ENCODE assay signal across 9 mouse cellular contexts in genomic region chr12:80653951-80654658, GRCm38 (mm10). TPM values are rescaled to one million over a fixed set of nuclear protein-coding genes. Genes with fewer than 3 reads are reported as not detected.
DNase-seq lines count a peak whose midpoint lies in the region; ATAC-seq lines count a peak whose summit lies in the region.
"Had no signal": no experiment of that assay in that cellular context is flagged by ENCODE, and none has a peak within 500 bp of the region (broad histone marks: within the 10 kb centered on the region; RNA-seq: fewer than 3 reads in every experiment).

No protein-coding gene starts in this region.

- H3K9me3 ChIP-seq in heart, embryonic 10.5 days, result no peaks in the 10 kb centered on the region
- no peaks in the 10 kb centered on the region for H3K9me3 ChIP-seq in forebrain, embryonic 12.5 days
- H3K9me3 ChIP-seq: midbrain, embryonic 12.5 days had no signal

- intact Hi-C loops in left cerebral cortex, postnatal 10 days (cut with DNase I), result no loop called here

- DNase-seq in heart, adult 11 months, result peak; percentile 96
- no peak for DNase-seq in heart, embryonic 10.5 days (ENCODE audit: low spot score)
- peak; percentile 46 for DNase-seq in cerebellum, adult 11-12 months
- peak; percentile 63 for DNase-seq in heart, postnatal 4 days
- peak; percentile 65 to 84 for DNase-seq in lung, postnatal 4 days
- no peak for DNase-seq in thymus, adult 18-20 months
- DNase-seq in left cerebral cortex, postnatal 10 days (ENCODE audit: extremely low spot score in 1 of 2, low spot score in 2 of 2), result no peak

- no peak overlapping the region for H3K4me2 ChIP-seq in forebrain, embryonic 12.5 days
- H3K4me2 ChIP-seq: midbrain, embryonic 12.5 days had no signal

- no peaks in the 10 kb centered on the region for H3K27me3 ChIP-seq in heart, embryonic 10.5 days (ENCODE audit: insufficient read depth, poor library complexity, severe bottlenecking)
- no peaks in the 10 kb centered on the region for H3K27me3 ChIP-seq in forebrain, embryonic 12.5 days
- H3K27me3 ChIP-seq: midbrain, embryonic 12.5 days had no signal

- peaks cover 11% of the 10 kb centered on the region; the same call in 1 of the 2 replicates for H3K36me3 ChIP-seq in heart, embryonic 10.5 days
- no peaks in the 10 kb centered on the region for H3K36me3 ChIP-seq in forebrain, embryonic 12.5 days (replicated peaks)
- H3K36me3 ChIP-seq: midbrain, embryonic 12.5 days had no signal

- no peaks in the 10 kb centered on the region for H3K4me1 ChIP-seq in heart, embryonic 10.5 days
- H3K4me1 ChIP-seq in forebrain, embryonic 12.5 days, result no peaks in the 10 kb centered on the region
- H3K4me1 ChIP-seq: midbrain, embryonic 12.5 days had no signal

- no peak overlapping the region for H3K9ac ChIP-seq in forebrain, embryonic 12.5 days
- H3K9ac ChIP-seq: midbrain, embryonic 12.5 days had no signal

- H3K27ac ChIP-seq in heart, embryonic 10.5 days, result no peak overlapping the region
- H3K27ac ChIP-seq in forebrain, embryonic 12.5 days, result no peak overlapping the region
- H3K27ac ChIP-seq: midbrain, embryonic 12.5 days had no signal

- 82% methylated on average over 7 of the region's 7 CpGs for WGBS in heart, embryonic 10.5 days
- WGBS in forebrain, embryonic 12.5 days, result 96% methylated on average over 7 of the region's 7 CpGs

- ATAC-seq in forebrain, embryonic 12.5 days (ENCODE audit: low FRiP score), result no peak

- no peak overlapping the region for H3K4me3 ChIP-seq in heart, embryonic 10.5 days
- no peak overlapping the region for H3K4me3 ChIP-seq in forebrain, embryonic 12.5 days (replicated peaks)
- H3K4me3 ChIP-seq: midbrain, embryonic 12.5 days had no signal

RNA-seq across cellular contexts. Expression of gene Erh, which starts 10.0 kb away (rescaled TPM):
- 265 and 347 TPM in 2 replicates for polyA plus RNA-seq in heart, embryonic 10.5 days (2016; fragmentation: Nextera tagmentation; extraction: Ambion mirVana)
- total RNA-seq in heart, postnatal 4 days (2021), result 10 to 100 TPM; 78.2 to 86.6 TPM
- 10 to 100 TPM; 63.8 to 67.9 TPM for total RNA-seq in left cerebral cortex, postnatal 10 days (2021)
- 332 and 370 TPM in 2 replicates for polyA plus RNA-seq in forebrain, embryonic 12.5 days (2016; fragmentation: Nextera tagmentation; extraction: Ambion mirVana)

RNA-seq across cellular contexts. Expression of gene Slc39a9, which starts 10.4 kb away (rescaled TPM):
- polyA plus RNA-seq in heart, embryonic 10.5 days (2016; fragmentation: Nextera tagmentation; extraction: Ambion mirVana), result 21.6 and 24.5 TPM in 2 replicates
- total RNA-seq in heart, postnatal 4 days (2021), result 10 to 100 TPM; 25.0 to 28.8 TPM
- total RNA-seq in left cerebral cortex, postnatal 10 days (2021), result 10 to 100 TPM; 42.0 to 42.2 TPM
- polyA plus RNA-seq in forebrain, embryonic 12.5 days (2016; fragmentation: Nextera tagmentation; extraction: Ambion mirVana), result 29.2 TPM in 2 replicates

RNA-seq across cellular contexts. Expression of gene Plekhd1, which starts 38.3 kb away (rescaled TPM):
- polyA plus RNA-seq in heart, embryonic 10.5 days (2016; fragmentation: Nextera tagmentation; extraction: Ambion mirVana), result 0.38 and 0.63 TPM in 2 replicates
- total RNA-seq in heart, postnatal 4 days (2021), result 1 to 10 TPM in 1 of 2 experiments, under 1 TPM in 1; 0.29 to 1.1 TPM
- total RNA-seq in left cerebral cortex, postnatal 10 days (2021), result 1 to 10 TPM; 1.9 to 2.1 TPM
- polyA plus RNA-seq in forebrain, embryonic 12.5 days (2016; fragmentation: Nextera tagmentation; extraction: Ambion mirVana), result 0.40 and 0.65 TPM in 2 replicates

Comparison
In these comparisons a context has a peak if more than half of its experiments do, and no peak if none do; other contexts are left out.
1. DNase-seq: peak in heart, adult 11 months (single experiment), cerebellum, adult 11-12 months (single experiment), heart, postnatal 4 days (single experiment) and lung, postnatal 4 days (2 of 2); none in heart, embryonic 10.5 days (single experiment), thymus, adult 18-20 months (0 of 2) and left cerebral cortex, postnatal 10 days (0 of 2).